Mouse (Mus musculus) heart, embryonic 14.5 days (tissue): ENCODE results near the gene Gm38392. TPM values are rescaled to one million over a fixed set of nuclear protein-coding genes. Genes with fewer than 3 reads are reported as not detected.
A peak's percentile ranks its signal among the peaks of the same experiment; 100 is the strongest.
"Not testable (repeated sequence)": the region's sequence is repeated elsewhere in the genome, so short reads cannot be mapped to it uniquely, and the experiment has no call there.

Experiments used
- ATAC-seq: fragments of 200-750 bp; cut with Nextera tagmentation; 2 replicates; pipeline ENCODE4 v1.8.0; 2017; ENCODE audit warnings: low read depth, moderate TSS enrichment; ENCODE audit not compliant: insufficient number of reproducible peaks, insufficient read depth, low FRiP score
- H3K27ac ChIP-seq, 2 experiments: fragments of 200-500 bp in 1 of 2; fragments of 300-500 bp in 1 of 2; sonication (generic) in 1 of 2; replicated peaks in 1 of 2; 2 replicates each; pipeline ENCODE4 v1.5.1; 2012 to 2014; ENCODE audit warnings: low read depth in 2 of 2, low read length in 2 of 2, control low read depth in 1 of 2, mild to moderate bottlenecking in 1 of 2, mixed read lengths in 1 of 2; ENCODE audit not compliant: control insufficient read depth in 1 of 2, insufficient read depth in 1 of 2
- H3K27me3 ChIP-seq: fragments of 300-500 bp; sonication (generic); 2 replicates; pipeline ENCODE4 v1.6.1; 2014; ENCODE audit warnings: mild to moderate bottlenecking, low read length, control low read depth; ENCODE audit not compliant: control insufficient read depth, insufficient read depth
- H3K36me3 ChIP-seq: fragments of 300-500 bp; sonication (generic); 2 replicates; pipeline ENCODE4 v1.6.1; 2014; ENCODE audit warnings: mild to moderate bottlenecking, control low read depth, low read length, mixed read lengths; ENCODE audit not compliant: control insufficient read depth, insufficient read depth
- H3K4me1 ChIP-seq, 2 experiments: fragments of 200-500 bp in 1 of 2; fragments of 300-500 bp in 1 of 2; sonication (generic) in 1 of 2; 2 replicates each; pipeline ENCODE4 v1.6.1; 2012 to 2014; ENCODE audit warnings: low read length in 2 of 2, control low read depth in 1 of 2, mixed read lengths in 1 of 2; ENCODE audit not compliant: control insufficient read depth in 2 of 2, insufficient read depth in 2 of 2
- H3K4me2 ChIP-seq: fragments of 300-500 bp; sonication (generic); 2 replicates; pipeline ENCODE4 v1.6.1; 2014; ENCODE audit warnings: mild to moderate bottlenecking, low read length
- H3K4me3 ChIP-seq, 2 experiments: fragments of 200-500 bp in 1 of 2; fragments of 300-500 bp in 1 of 2; sonication (generic) in 1 of 2; 2 replicates each; pipeline ENCODE4 v1.5.1; 2012 to 2014; ENCODE audit warnings: low read length in 2 of 2, mild to moderate bottlenecking in 2 of 2, control low read depth in 1 of 2, low read depth in 1 of 2, moderate library complexity in 1 of 2; ENCODE audit not compliant: control insufficient read depth in 1 of 2, insufficient read depth in 1 of 2
- H3K9ac ChIP-seq: fragments of 300-500 bp; sonication (generic); 2 replicates; pipeline ENCODE4 v1.6.1; 2014; ENCODE audit warnings: mild to moderate bottlenecking, low read length
- H3K9me3 ChIP-seq: fragments of 300-500 bp; sonication (generic); 2 replicates; pipeline ENCODE4 v1.6.1; 2016; ENCODE audit warnings: low read length, control low read depth; ENCODE audit not compliant: control insufficient read depth
- WGBS: fragments of 180-500 bp; shearing (Covaris S2); extraction: QIAGEN DNeasy Blood & Tissue Kit; methylation state at CpG from one replicate; pipeline ENCODE4 v1.1.7; 2014; 5-methylcytosine and 5-hydroxymethylcytosine counted together
- polyA plus RNA-seq: library from polyadenylated mRNA; unstranded; fragments of >200 nt; fragmentation: Nextera tagmentation; extraction: Ambion mirVana; gene quantifications from 2 replicates; pipeline ENCODE4 v1.2.1, GENCODE M21; 2014

Gm38392 gene
- polyA plus RNA-seq, 1 experiment from 2014 or later: not detected

GRCm38 (mm10) chr3:88324951-88325405 lies 38.0 kb upstream of the Gm38392 start, which contains the start of gene Glmp:
Gene Glmp (plus strand): TSS chr3:88325023.
- 1% methylated on average over 10 of the region's 10 CpGs for WGBS
- peak within 1 kb of the TSS in 1 of 2 experiments; percentile 52; a peak in 2 of 4 replicates for H3K27ac ChIP-seq
- ATAC-seq: peak; percentile 37
- H3K9ac ChIP-seq: peak within 1 kb of the TSS; percentile 92
- peak within 1 kb of the TSS; percentile 92 for H3K4me2 ChIP-seq
- H3K27me3 ChIP-seq: no peaks in the 10 kb centered on the region
- peaks cover 70% of the 10 kb centered on the region for H3K36me3 ChIP-seq
- H3K4me3 ChIP-seq: peak within 1 kb of the TSS; percentile 60 to 86
- peaks cover 4 to 14% of the 10 kb centered on the region in 2 experiments; a peak in 3 of 4 replicates for H3K4me1 ChIP-seq
- no peaks in the 10 kb centered on the region for H3K9me3 ChIP-seq

GRCm38 (mm10) chr3:88299172-88299571 lies 12.2 kb upstream of the Gm38392 start:
- H3K9me3 ChIP-seq: no peaks in the 10 kb centered on the region
- no peak overlapping the region for H3K4me3 ChIP-seq
- no peak overlapping the region for H3K27ac ChIP-seq
- H3K9ac ChIP-seq: no peak overlapping the region
- ATAC-seq: no peak
- H3K27me3 ChIP-seq: no peaks in the 10 kb centered on the region
- H3K4me2 ChIP-seq: no peak overlapping the region
- peaks cover 52% of the 10 kb centered on the region for H3K36me3 ChIP-seq
- WGBS: 72% methylated on average over 1 of the region's 1 CpGs
- peaks cover 2 to 17% of the 10 kb centered on the region in 2 experiments; a peak in 2 of 4 replicates for H3K4me1 ChIP-seq

GRCm38 (mm10) chr3:88297321-88297851 lies 10.4 kb upstream of the Gm38392 start:
- no peak for ATAC-seq
- Histone ChIP-seq H3K4me3 (peak overlapping the region; percentile 70 to 93), H3K27ac (peak overlapping the region; percentile 90 to 95), H3K4me2 (peak overlapping the region; percentile 95), H3K36me3 (peaks cover 39% of the 10 kb centered on the region), H3K9ac (peak overlapping the region; percentile 81), H3K4me1 (peaks cover 2 to 17% of the 10 kb centered on the region in 2 experiments; a peak in 2 of 4 replicates), H3K9me3 (no peaks in the 10 kb centered on the region), H3K27me3 (no peaks in the 10 kb centered on the region)
- WGBS: under 1% methylated on average over 30 of the region's 30 CpGs

- Histone ChIP-seq H3K4me2 (peak within 1 kb of the TSS; percentile 95), H3K4me3 (peak within 1 kb of the TSS; percentile 70 to 93), H3K4me1 (peaks cover 2 to 17% of the 10 kb centered on the region in 2 experiments; a peak in 2 of 4 replicates), H3K27ac (peak within 1 kb of the TSS; percentile 90 to 98), H3K9ac (peak within 1 kb of the TSS; percentile 81), H3K9me3 (no peaks in the 10 kb centered on the region), H3K36me3 (peaks cover 32% of the 10 kb centered on the region), H3K27me3 (no peaks in the 10 kb centered on the region)
- under 1% methylated on average over 44 of the region's 44 CpGs for WGBS
- peak; percentile 98 for ATAC-seq
Measured at GRCm38 (mm10) chr3:88296561-88297318, 9.7 kb upstream of the Gm38392 start, which contains the start of the genes Tsacc and Cct3. Gene Tsacc (minus strand): TSS chr3:88296999. Gene Cct3 (plus strand): TSS chr3:88297116.

- 1% methylated on average over 12 of the region's 12 CpGs for WGBS
Measured at GRCm38 (mm10) chr3:88296110-88296560, 9.1 kb upstream of the Gm38392 start.

GRCm38 (mm10) chr3:88295272-88295671 lies 8.3 kb upstream of the Gm38392 start:
- 0 out of 4 replicates have a peak overlapping the region, but pooled peaks of 1 of the 2 experiments have one; percentile 70 for H3K4me3 ChIP-seq

More at GRCm38 (mm10) chr3:88296110-88296560, 9.1 kb upstream of the Gm38392 start:
- Histone ChIP-seq H3K27ac (peak overlapping the region; percentile 90 to 98), H3K9me3 (no peaks in the 10 kb centered on the region), H3K4me2 (peak overlapping the region; percentile 80), H3K36me3 (peaks cover 26% of the 10 kb centered on the region), H3K9ac (peak overlapping the region; percentile 76), H3K27me3 (no peaks in the 10 kb centered on the region), H3K4me3 (peak overlapping the region; percentile 70 to 79), H3K4me1 (peaks cover 2 to 17% of the 10 kb centered on the region in 2 experiments; a peak in 2 of 4 replicates)
- no peak for ATAC-seq

GRCm38 (mm10) chr3:88291970-88292369 lies 5.0 kb upstream of the Gm38392 start:
- 64% methylated on average over 4 of the region's 4 CpGs for WGBS
- Histone ChIP-seq H3K27me3 (no peaks in the 10 kb centered on the region), H3K36me3 (0 out of 2 replicates have a peak, but pooled peaks cover 3% of the 10 kb centered on the region), H3K9me3 (no peaks in the 10 kb centered on the region), H3K4me2 (no peak overlapping the region), H3K9ac (no peak overlapping the region), H3K27ac (no peak overlapping the region), H3K4me3 (no peak overlapping the region), H3K4me1 (0 out of 4 replicates have a peak, but pooled peaks cover 2 to 6% of the 10 kb centered on the region in 2 experiments)
- ATAC-seq: no peak

More at GRCm38 (mm10) chr3:88295272-88295671, 8.3 kb upstream of the Gm38392 start:
- Histone ChIP-seq H3K36me3 (peaks cover 18% of the 10 kb centered on the region), H3K4me1 (peaks cover 2 to 17% of the 10 kb centered on the region in 2 experiments; a peak in 2 of 4 replicates), H3K9ac (peak overlapping the region; percentile 76), H3K4me2 (peak overlapping the region; percentile 80)
- not testable (repeated sequence) for H3K27me3 ChIP-seq, H3K9me3 ChIP-seq, ATAC-seq, H3K27ac ChIP-seq
- 63% methylated on average over 1 of the region's 1 CpGs for WGBS
